Mouse (Mus musculus): ENCODE measurements around the gene Gramd2.
"Not testable (repeated sequence)": the region's sequence is repeated elsewhere in the genome, so short reads cannot be mapped to it uniquely, and the experiment has no call there.

Gramd2 gene

DNA sequence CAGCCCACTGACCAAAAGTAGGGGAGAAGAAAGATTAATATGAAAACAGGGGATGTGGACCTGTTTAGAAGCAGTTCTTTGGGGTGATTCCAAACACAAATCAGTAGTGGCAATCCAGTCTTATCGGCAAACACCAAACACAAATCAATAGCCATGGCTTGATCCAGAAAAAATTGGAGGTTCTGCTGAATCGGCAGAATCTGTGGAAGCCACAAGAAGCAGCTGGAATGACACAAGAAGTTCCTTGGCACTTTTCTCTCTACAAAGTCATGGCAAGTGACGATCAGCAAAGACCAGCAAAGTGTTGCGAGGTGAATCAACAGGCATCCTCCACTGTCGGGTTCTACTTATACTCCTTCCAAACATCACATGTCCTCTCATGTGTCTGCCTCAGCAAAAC, 41.2 kb downstream of the Gramd2 start:
- no peak for DNase-seq (ENCODE audit: extremely low read depth, low read depth)

DNA sequence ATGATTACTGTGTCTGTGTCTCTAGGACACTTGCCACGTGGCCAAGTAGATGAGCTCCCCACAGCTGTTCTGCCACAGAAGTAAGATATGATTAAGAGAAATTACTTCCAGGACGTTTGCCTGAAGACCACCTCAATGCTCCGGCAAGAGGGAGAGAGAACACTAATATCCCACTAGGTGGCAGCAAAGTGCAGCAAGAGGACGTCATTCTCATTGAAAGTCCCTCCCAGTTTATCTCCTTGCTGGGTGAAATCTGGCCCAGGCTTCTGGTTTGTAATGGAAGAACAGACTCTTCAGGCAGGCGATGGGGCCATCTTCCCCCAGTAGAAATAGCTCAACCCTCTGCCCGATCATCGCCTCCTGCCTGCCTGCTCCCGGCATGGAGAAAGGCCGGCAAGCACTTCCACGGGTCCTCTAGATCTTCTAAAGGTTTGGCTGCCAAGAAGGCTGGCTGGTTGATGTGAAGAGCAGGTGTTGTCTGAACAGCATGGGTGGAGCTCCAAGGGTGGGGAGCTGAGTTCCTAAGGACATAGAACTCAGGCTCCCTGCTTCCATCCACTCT, 43.2 kb downstream of the Gramd2 start:
- peak; percentile 68 for DNase-seq (ENCODE audit: extremely low read depth, low read depth)

DNA sequence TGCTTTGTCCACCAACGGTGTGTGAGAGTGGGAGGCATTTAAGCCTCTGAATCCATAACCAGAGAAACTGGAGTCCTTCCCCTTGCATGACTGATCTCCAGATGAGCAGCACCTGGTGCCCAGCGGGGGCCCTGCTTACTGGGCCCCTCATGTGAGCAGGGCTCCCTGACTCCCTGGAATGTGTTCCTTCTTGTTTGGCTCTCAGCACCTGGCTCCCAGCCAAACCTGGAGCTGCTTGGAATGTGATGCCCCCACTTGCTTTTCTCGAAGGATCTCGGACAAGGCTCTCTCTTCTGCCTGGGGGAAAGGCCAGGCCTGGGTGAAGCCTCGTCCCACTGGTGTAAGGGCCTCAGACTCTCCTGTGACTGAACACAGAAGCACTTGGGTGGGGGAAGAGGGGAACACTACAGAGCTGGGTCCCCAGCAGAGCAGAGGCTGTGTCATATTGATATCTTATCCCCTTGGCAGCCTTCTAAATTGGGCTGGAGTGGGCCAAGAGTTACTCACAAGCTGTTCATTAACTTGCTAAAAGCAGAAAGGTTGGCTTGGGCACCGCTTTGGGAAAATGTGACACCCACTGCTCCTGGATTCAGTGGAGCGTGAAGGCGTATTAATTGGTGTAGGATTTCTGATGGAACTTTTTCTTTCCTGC, 44.0 kb downstream of the Gramd2 start:
- DNase-seq (ENCODE audit: extremely low read depth, low read depth), result no peak

DNA sequence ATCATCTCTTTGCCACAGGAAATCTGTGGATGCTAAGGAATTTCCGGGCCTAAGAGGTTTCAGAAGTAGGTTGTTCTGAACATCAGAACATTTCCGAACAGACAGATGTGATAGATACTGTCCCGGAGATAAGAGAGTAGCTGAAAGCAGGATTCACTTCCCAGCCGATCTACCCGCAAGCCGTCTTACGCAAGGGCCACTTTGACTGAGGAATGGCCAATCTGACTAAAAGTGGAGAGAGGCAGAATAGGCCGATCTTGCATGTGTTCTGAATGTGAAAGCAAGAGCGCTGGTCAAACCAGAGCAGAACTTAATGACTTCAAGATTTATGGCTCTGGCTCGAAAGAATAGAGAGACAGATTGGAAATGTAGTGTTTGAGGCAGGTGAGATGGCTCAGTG, 45.6 kb downstream of the Gramd2 start:
- DNase-seq (ENCODE audit: extremely low read depth, low read depth), result no peak

DNA sequence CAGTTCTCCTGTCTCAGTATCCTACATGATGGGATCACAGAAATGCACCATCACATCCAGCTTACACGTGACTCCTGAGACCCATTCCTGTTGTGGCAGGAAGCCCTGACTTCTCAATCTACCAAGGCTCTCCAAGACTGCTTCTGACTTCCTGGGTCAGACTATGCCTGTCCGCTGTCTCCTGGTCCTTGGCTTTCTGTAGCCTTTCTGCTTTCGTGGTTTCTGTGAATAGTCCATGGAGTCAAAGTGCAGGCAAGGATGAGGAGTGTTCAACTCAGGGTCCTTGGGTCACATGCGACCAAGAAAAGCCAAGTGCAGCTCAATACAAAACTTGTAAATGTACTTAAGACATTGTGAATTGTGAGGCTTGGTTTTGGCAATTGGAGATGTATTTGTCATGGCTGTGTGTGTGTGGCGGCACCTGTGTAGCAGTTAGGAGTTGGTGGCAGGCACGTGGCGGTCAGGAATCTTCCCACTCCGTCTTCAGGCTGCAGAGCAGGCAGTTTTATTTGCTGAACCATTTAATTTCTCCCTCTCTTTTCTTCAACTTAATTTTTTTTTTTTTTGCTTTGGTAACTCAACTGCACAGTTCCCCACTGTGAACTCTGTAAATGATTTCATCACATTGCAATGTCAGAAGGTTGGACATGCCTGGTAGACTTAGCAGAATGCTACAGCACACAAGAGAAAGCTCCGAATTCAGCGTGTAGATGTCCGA, 47.8 kb downstream of the Gramd2 start:
- no peak for DNase-seq (ENCODE audit: extremely low read depth, low read depth)

DNA sequence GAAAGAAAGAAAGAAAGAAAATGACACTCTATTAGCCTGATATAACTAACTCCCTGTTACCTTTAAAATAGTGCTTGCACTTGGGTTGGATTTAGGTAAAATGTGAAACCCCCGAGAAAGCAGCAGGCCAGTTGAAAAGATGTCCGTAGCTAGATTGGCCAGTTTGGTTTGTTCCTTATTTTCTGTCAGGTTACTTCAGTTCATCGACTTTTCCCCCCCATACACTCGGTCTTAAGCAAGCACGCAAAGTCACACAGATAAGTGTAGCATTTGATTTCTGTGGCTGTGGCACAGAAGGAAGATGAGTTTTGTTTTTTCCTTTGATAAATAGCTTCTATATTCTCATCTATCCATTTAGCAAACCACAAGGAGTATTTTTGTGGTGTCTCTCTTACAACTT, 51.2 kb downstream of the Gramd2 start:
- DNase-seq (ENCODE audit: extremely low read depth, low read depth), result peak; percentile 32

DNA sequence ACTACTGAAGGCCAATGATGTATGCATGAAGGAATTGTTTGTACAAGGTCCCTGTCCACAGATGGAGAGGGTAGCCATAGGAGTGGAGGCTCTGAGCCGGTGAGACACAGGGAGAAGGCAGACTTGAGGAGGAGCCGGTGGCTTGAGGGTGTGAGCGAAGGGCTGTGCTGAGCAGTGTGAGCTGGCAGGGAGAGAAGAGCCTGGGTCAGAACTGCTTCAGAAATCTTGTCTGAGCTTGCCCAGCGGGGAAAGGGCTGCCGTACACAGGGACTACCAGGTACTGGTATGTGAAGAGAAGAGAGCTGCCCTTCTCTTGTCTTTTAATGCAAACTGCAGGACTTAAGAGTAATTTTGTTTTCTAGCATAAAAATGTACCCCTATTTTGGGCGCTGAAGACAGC, 53.1 kb downstream of the Gramd2 start:
- DNase-seq (ENCODE audit: extremely low read depth, low read depth), result no peak

DNA sequence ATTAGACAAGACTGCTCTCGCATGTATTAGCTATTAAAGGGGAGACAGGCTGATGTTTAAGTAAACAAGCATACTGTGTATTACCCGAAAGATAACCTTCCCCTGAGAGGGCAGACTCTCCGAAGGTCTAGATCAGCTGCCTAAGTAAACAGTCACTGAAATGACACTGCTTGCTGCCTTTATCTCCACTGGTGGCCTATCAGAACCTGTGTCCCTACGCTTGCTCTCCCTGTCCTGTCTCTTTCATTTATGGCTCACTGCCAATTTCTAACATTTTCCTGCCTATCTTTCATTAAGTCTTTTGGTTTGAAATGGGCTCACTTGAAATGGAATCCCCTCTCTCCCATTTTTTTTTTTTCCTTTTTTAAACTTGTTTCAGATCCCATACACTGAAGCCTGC, 55.5 kb downstream of the Gramd2 start:
- peak; percentile 28 for DNase-seq (ENCODE audit: extremely low read depth, low read depth)

DNA sequence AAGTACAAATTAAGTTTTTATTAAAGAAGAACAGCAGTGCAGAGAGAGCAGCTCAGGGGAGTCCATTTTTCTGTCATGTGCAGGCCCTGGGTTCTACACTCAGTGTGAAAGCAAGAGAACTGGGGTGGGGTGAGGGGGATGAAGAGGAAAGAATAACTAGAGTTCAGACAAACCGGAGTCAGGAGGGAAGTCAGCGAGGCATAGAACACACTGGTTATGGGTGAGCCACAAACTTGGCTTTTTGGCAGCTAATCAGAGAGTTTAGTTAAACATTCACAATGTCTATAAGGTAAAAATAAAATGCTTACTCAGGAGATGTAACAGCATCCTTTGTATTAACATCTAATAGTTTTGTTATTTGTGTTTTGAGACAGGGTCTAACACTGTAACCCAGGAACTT, 60.6 kb downstream of the Gramd2 start:
- DNase-seq (ENCODE audit: extremely low read depth, low read depth), result no peak

DNA sequence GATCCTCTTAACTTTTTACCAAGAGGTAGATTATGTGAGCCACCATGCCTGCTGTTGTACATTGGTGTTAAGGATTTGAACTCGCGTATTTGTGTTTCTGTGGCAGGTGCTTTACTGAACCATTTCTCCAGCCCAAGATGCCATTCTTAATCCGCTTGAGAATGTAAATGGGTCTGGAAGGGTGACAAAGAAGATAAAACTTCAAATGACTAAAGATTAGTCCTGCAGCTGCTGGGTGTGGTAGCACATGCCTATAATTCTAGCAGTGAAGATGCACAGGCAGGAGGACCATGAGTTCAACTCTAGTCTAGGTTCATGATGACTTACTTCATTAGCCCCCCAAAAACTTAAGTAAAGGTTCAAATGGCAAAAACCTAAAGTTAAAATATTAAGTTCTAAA, 64.0 kb downstream of the Gramd2 start:
- DNase-seq (ENCODE audit: extremely low read depth, low read depth), result no peak

DNA sequence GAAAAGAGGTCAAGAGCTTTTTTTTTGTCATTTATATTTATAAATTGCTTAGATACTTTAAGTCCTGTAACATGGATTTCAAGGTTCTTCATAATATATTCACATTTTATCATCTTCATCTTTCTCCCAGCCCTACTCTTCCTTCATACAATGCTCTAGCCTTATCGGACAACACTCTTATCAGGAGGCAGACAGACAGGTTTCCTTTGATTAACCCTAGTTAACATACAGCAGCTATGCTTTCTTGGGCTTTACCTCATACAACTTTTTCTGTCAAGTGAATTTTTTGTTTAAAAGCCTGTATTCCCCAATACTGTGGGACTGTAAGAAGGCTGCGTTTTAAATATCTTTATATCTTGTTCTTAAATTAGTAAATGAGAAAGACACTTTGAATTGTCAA, 68.4 kb downstream of the Gramd2 start:
- DNase-seq (ENCODE audit: extremely low read depth, low read depth), result no peak

DNA sequence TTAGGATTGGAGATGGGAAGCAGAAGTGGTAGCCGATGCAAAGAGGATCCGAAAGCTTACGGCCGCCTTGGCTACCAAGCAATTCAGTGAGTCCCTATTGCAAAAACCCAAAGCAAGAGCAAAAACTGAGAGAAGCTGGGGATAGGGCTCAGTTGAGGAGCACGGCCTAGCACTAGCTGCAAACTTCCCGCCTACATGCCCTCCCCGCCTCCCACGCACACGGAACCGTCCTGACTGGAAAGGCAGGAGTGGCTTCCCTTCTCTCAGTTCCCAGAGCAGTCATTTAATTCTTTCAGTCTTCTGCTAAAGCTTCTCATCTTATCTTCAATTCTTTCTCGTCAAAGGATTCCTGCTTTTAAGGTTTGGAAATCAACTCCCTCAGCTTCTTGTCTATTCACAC, 69.0 kb downstream of the Gramd2 start:
- peak; percentile 45 for DNase-seq (ENCODE audit: extremely low read depth, low read depth)

DNA sequence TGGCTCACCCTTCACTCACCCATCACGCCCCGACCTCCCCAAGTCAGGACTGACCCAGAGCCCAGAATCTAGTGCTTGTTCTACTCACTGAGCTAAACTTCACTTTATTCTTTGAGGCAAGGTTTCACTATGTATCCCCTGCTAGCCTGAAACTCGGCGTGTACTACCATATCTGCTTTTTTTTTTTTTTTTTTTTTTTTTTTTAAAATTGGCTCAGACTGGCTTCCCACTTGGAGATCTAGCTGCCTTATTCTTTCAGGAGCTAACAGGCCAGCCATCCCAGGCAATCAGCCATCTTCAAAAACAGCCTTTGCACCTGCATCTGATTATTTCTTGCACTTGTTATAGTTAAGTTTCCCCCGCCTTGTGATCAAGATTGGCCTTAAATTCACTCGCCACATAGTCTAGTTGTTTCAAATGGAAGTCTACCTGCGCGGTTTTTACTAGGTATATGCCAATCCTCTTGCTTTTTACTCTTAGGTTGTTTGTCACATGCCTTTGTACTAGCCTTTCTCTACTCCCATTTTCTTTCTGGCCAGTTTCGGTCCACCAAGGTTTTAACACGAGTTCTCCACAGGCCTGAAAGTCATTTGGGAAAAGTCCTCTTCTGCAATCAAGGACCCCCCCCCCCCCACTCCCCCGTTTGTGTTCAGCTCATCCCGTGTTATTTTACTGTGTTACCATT, 69.8 kb downstream of the Gramd2 start:
- DNase-seq (ENCODE audit: extremely low read depth, low read depth), result no peak

DNA sequence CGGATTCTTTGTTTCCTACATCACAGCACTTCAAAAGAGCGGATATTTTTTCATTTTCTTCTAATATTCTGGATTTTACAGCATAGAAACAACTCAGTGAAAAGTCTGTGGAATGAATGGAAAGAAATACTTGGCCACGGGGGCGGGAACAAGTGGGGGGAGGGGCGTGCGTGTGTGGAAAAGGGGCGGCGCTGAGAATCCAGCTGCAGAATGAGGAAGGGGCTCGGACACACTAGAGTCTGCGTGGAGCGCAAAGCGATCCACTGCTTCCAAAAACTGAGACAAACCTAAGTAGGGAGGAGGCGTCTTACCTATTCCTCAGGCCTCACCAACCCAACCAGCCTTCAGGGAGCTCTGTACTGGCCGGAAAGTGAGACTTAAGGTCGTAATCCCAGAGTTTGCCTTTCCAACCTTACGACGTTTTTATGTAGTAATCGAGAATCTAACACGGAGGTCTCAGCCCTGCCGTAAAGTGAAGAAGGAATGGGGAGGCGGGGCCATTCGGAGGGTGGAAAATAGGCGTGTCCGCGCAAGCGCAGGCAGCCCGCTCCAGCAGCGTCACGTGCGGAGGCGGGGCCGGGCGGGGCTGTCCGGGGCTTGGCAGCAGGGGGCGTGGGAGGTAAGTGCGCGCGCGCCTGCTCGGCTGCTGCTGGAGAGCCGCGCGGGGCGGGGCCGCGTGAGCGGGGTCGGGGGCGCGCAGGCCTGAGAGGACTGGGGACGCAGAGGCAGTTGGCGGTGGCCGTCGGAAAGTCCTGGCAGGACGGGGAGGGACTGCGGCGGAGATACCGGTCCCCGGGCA, 70.5 kb downstream of the Gramd2 start, which contains the start of the genes Senp8 and Myo9a:
TSS of gene Senp8 (minus strand) at position 444 of the 799 bp plus-strand sequence.
TSS of gene Myo9a (plus strand) at position 630 of the 799 bp plus-strand sequence.
- peak; percentile 96 for DNase-seq (ENCODE audit: extremely low read depth, low read depth)

DNA sequence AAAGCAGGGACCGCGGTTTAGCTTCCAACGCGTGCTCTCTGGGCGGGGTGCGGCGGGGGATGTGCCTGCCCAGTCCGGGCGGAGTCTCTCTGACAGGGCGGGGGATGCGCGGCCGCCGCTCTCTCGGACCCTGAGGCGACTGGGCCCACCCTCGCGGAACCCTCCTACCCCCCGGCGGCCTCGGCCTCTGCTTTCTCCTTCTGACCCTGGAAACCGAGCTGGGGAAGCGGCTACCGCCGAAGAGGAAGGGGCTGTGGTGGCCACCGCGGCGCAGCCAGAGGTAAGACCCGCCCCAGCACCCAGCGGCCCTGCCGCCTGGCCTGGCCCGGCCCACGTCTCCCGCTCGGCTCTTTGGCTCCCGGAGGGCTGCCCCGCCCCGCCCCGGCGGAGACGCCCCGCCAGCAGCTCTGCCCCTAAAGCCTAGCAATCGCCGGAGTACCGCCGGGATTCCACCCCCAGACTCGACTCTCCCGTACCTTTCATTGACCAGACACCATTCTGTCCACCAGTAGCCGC, 71.2 kb downstream of the Gramd2 start:
- peak; percentile 39 for DNase-seq (ENCODE audit: extremely low read depth, low read depth)

DNA sequence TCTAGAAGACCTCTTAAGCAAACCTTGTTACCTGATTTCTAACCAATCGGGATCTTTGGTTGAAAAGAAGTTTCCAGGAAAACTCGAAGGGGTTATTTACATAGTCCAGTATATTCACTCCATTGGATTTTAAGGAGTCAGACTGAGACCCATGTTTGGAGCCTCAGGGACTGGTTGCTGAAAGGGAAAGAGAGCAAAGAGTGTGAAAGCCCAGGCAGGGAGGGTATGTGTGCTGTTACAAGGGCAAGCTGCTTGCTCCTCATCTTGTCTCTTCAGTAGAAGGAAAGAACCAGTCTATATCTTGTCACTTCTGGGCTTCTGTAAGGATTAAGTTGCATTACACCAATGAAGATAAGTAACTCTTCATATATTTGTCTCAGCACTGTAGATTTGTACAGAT, 72.0 kb downstream of the Gramd2 start:
- no peak for DNase-seq (ENCODE audit: extremely low read depth, low read depth)

DNA sequence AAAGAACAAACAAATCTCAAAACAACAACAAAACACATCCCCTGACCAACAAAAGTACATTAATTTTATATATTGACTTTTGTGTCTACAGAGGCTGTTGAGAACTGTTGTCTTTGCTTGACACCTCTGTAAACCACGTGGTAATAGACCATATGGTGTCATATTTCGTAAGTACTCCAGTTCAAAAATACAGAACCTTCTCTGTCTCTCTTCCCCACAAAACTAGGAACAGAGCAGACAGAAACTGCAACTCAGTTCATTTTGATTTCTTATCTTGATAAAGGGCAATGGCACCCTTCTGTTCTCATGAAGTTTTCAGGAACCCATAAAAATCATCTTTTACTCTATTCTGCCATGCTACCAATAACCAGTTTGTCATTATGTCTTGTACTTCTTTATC, 75.3 kb downstream of the Gramd2 start:
- peak; percentile 33 for DNase-seq (ENCODE audit: extremely low read depth, low read depth)

DNA sequence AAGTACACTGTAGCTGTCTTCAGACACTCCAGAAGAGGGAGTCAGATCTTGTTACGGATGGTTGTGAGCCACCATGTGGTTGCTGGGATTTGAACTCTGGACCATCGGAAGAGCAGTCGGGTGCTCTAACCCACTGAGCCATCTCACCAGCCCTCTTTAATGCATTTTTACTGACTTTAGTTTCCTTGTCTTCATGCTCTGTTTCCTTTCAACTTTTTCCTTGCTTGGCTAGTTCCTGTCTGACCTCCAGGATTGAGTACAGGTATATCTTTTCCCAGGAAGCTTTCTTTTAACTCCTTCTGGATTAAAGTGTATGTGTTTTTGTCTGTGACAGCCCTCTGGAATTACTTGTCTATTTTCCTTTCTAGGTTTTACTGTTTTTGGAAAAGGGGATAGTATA, 77.1 kb downstream of the Gramd2 start:
- not testable (repeated sequence) for DNase-seq (ENCODE audit: extremely low read depth, low read depth)

DNA sequence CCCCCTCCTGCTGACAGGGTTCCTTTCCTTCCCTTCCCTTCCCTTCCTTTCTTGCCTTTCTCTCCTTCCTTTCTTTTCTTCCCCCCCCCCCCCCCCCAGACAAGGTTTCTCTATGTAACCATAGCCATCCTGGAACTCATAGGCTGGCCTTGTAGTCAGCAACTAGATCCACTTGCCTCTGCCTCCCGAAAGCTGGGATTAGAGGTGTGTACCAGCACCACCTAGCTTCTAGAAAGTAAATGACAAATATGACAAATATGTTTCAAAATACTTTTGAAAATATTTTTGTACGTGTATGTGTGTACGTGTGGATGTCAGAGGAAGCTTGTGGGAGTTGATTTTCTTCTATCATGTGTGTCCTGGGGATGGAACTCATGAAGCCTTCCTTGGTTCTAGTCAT, 80.6 kb downstream of the Gramd2 start:
- no peak for DNase-seq (ENCODE audit: extremely low read depth, low read depth)

DNA sequence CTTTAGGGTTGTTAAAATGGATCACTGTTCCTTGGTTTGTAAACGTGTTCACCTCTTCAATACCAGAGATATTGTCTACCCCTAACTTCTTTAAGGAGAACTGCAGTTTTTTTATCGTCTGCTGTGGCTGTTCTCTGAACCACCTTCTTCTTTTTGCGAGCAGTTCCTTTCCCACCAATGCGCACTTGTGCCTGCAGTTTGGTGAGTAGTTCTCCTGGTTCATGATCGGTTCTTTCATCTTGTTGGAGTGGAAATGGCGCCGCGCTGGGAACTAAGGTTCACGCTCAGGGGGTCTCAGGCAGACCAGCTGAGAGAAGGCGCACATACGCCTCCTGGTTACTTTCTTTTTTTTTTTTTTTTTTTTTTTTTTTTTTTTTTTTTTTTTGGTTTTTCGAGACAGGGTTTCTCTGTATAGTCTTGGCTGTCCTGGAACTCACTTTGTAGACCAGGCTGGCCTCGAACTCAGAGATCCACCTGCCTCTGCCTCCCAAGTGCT, 87.1 kb downstream of the Gramd2 start:
- not testable (repeated sequence) for DNase-seq (ENCODE audit: extremely low read depth, low read depth)

Data from MEL-GATA-1-ER (cell line).